Mouse (Mus musculus) left cerebral cortex, adult 9 months (tissue): ENCODE measurements at regions not wholly inside any gene's neighbourhood (a gene's known extent, or its start where the extent isn't known, plus 50 kb on each side); places are given as distances from the start of the nearest gene placed in this dataset.

Experiments
- DNase-seq, 2 experiments: peaks; one replicate each; pipeline ENCODE4 v3.0.0; 2022; ENCODE audit warnings: low spot score in 2 of 2

DNA sequence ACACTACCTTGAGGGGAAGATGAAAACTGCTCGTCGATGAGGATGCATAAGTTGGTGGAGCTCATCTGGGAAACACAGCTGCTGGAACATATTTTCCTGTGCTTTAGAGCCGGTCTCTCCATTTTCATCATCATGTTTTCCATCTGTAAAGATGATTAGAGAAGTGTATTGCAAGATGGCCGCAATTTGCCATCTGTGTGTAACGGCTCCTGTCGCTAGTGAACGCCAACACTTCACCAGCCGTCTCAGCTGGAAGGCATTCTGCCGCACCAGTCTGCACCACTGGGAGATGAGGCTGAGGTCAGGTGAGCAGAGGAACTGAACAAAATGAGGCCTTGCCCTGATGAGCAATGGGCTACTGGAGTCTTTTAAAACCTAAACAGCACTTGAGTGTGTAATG lies 57.4 kb downstream of the Gm21962 start:
- no peak for DNase-seq

DNA sequence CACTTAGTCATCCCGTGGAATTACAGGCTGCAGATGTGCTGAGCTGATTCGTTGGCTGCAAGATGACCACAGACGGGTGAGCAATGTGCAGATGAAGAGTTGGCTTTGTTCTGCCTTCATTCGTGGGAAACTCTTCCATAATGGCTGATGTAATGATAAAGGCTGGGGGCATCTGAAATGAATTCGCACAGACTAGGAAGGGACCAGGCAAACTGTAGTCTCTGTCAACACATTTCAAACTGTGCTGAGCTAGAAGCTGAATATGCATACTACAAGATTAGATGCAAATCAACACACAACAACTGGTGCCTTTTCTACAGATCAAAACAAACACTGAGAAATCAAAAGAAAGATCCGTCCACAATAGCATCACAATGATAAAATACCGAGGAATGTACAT lies 58.1 kb downstream of the Gm21962 start:
- no peak for DNase-seq

- DNase-seq: peak in 1 of 2 experiments; percentile 31
Measured at GRCm38 (mm10) chr3:137737222-137737800, 66.0 kb downstream of the Gm21962 start.

DNA sequence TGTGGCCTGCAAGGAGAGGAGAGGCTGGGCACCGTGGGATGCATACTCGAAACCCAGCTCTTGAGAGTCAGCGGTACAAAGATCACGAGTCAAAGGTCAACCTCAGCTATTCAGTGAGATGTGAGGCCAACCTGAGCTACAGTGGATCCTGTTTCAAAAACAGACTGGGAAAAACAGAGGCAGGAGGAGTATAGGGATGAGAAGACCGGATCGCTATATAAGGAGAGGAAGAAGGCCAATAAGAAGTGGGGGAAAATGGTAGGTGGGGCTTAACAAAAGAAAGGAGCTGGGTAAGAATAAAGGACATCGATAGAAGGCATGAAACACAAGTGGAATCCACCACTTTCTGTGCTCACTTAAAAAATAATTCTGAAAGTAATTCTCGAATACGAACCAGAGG lies 70.2 kb downstream of the Gm21962 start:
- no peak for DNase-seq

- DNase-seq: no peak
Measured at GRCm38 (mm10) chr3:137742119-137742518, 70.8 kb downstream of the Gm21962 start.

DNA sequence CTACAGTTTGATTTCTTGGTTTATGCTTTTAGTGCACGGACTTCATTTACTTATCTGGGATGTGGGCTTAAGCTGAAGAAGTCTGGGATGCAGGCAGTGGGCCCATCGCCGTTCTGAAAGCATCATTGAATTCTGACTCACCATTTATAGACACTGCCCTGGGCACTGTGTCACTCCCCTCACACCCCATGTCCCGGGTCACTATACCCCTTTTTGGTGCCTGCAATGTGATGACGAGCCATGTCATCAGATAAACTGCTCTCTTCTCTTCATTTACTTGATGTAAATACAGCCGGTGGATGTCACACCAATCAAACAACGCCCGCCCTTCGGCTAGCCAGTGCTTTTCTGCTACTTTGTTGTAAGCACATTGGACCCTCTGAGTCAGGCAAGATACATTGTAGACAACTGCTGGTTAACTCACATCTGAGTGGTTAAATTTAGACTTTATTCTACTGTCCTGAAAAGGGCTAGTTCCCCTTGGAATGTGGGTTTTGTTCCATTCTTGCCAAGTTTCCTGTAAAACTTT lies 80.5 kb downstream of the Gm21962 start:
- DNase-seq: no peak

GRCm38 (mm10) chr3:137752447-137753256 lies 81.3 kb downstream of the Gm21962 start:
- DNase-seq: peak; percentile 45 to 83

DNA sequence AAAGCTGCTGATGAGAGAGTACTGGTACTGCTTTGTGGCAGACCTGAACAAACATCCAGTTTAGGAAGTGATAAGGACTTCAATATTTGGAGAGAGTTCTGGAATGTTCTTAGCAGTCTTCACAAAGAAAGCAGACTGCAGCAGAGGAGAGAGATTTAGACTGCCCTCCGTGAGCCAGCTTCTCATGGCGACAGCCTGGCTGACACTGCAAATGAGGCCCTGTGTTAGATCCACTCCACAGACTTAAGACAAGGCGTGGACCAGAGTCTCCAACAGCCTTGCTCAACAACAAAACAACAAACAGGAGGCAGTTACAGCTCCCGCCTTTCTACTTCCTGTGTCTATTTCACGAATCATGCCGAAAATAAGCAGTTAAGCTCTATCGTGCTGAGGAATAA lies 81.9 kb downstream of the Gm21962 start:
- no peak for DNase-seq

DNA sequence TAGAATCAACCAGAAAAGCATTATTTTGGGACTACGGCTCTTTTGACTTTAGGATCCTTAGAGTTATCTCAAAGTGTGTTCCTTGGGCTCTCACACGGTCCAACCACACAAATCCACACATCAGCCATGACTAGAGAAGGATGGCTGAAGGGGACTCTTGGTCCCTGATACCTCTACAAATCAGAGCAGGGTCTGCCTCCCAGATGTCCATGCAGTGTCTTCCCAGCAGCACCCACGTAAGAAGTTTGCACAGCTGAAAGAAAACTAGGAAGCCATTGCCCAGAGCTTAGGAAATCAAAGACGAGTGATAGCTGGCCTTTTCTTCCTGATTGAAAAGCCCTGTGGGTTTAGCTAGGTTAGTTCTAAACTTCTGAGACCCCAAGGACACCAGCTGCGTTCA lies 84.1 kb downstream of the Gm21962 start:
- no peak for DNase-seq

- DNase-seq: no peak
Measured at GRCm38 (mm10) chr3:137762213-137762884, 91.0 kb downstream of the Gm21962 start.

DNA sequence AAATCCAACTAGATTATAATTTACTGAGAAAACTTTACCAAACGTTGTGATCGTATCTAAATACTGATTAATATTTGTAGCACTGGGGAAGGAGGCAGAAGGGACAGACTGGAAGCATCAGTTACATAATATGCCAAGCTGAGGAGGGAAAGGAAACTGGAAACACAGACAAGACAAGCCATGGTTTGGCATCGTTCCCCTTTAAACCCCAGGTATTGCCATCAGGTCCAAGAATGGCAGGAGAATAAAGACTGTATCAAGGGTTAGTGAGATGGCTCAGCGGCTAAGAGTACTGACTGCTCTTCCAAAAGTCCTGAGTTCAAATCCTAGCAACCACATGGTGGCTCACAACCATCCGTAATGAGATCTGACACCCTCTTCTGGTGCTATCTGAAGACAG lies 92.1 kb downstream of the Gm21962 start:
- DNase-seq: no peak

GRCm38 (mm10) chr3:137768627-137769026 lies 95.7 kb upstream of the H2afz start:
- DNase-seq: no peak

- DNase-seq: no peak
Measured at GRCm38 (mm10) chr3:137775076-137775849, 89.0 kb upstream of the H2afz start.

DNA sequence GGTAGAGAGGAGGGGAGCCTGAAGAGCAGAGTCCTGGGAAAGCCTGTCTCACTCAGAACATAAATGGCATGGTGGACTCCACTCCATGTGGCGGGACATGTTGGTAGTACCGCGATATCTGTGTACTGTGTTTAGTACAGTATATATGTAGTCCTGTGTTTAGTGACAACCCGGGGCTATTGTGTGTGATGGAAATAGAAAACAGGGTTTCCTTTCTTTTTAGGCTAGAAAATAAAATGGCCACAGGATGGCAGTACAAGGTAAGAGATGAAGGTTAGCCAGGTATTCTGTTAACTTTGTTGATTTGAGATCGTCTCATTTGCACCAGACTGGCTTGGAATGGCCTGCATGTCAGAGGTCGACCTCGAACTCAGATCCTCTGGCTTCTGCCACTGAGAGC lies 86.2 kb upstream of the H2afz start:
- peak in 1 of 2 experiments; percentile 40 for DNase-seq

- DNase-seq: no peak
Measured at GRCm38 (mm10) chr3:137780029-137780428, 84.3 kb upstream of the H2afz start.

- no peak for DNase-seq
Measured at GRCm38 (mm10) chr3:137782836-137783235, 81.5 kb upstream of the H2afz start.

- DNase-seq: no peak
Measured at GRCm38 (mm10) chr3:137783937-137784911, 80.1 kb upstream of the H2afz start.

DNA sequence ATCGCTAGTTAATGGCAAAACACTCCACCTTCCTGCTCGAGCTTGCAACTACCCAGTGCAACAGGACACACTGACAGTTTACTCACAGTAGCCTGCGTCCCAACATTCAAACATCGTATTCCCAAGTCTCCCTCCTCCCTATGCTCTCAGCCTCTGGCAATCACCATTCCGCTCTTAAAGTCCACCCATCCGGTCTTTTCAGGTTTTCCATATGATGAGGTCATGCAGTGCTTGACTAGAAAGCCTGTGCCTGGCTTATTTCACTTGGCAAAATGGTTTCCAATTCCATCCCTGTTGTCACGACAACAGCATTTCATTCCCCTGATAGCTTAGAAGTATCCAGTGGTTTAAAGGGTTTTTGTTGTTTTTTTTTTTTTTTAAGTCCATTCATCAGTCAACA lies 79.1 kb upstream of the H2afz start:
- DNase-seq: no peak

DNA sequence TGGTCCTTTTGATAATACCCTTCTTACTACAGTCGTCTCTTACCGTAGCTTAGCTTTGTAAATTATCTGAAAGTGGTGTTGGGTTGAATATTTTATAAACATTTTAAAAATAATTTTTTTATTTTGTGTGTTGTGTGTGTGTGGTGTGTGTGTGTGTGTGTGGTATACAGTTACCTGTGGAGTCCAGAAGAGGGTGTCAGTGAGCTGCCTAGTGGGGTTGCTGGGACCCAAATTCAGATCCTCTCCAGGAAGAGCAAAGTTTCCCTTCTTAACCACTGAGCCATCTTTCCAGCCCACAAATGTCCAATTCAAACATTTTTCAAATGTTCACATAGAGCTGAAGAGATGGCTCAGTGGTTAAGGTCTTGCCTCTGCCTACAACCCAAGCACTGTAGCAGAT lies 78.4 kb upstream of the H2afz start:
- no peak for DNase-seq

DNA sequence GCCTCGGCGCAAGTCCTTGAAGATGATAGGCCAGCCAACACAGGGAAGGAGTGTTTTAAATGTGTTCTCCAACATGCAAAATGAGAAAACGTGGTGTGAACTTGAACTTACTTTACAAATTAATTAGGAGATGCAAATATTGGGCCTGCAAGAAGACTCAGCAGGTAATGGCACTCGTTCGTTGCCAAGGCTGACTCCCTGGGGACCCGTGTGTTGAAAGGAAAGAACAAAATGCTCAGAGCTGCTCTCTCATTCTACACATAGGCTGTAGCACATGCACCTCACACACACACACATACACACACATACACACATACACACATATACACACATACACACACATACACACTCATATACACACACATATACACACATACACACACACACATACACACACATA lies 74.6 kb upstream of the H2afz start:
- no peak for DNase-seq

DNA sequence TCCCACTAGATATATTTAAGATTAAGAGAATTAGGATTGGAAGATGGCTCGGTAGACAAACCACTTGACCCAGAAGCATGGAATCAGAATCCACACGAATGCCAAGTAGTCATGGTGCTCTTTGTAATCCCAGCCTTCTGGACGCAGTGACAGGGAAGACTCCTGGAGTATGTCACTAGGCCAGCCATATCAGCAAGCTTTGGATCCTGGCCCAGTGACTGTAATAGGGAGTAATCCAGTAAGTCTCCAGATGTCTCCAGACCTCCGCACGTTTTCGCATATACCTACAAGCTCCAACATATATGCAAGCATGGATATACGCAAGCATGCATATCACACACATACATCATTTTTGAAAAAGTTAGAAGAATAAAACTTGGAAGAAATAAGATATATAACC lies 73.9 kb upstream of the H2afz start:
- no peak for DNase-seq
